Mouse (Mus musculus) CH12.LX (cell line): Measurements from ENCODE around the gene Zscan29.

Source experiments
- CTCF ChIP-seq, 2 experiments: IDR thresholded peaks in 1 of 2; conservative IDR thresholded peaks in 1 of 2; 2 replicates each; pipeline ENCODE4 v1.5.1; 2011 to 2012; ENCODE audit warnings: low read depth in 2 of 2, low read length in 2 of 2, improper control_type of control experiment in 1 of 2, inconsistent platforms in 1 of 2, mild to moderate bottlenecking in 1 of 2, moderate library complexity in 1 of 2
- ELF1 ChIP-seq: IDR thresholded peaks from 2 replicates; pipeline ENCODE4 v1.6.1; 2014; ENCODE audit warnings: low read depth, mild to moderate bottlenecking, inconsistent platforms, low read length, improper control_type of control experiment
- GABPA ChIP-seq: IDR thresholded peaks from 2 replicates; pipeline ENCODE4 v1.6.1; 2012; ENCODE audit warnings: low read depth, low read length, improper control_type of control experiment, inconsistent platforms; ENCODE audit not compliant: insufficient replicate concordance
- MAFK ChIP-seq: IDR thresholded peaks from 2 replicates; pipeline ENCODE4 v1.6.1; 2011; ENCODE audit warnings: low read length, improper control_type of control experiment; ENCODE audit not compliant: insufficient replicate concordance
- POLR2A ChIP-seq: IDR thresholded peaks from 2 replicates; pipeline ENCODE4 v1.6.1; 2011; ENCODE audit warnings: low read depth, mild to moderate bottlenecking, improper control_type of control experiment, low read length
- TBP ChIP-seq: conservative IDR thresholded peaks from 2 replicates; pipeline ENCODE4 v1.6.1; 2011; ENCODE audit warnings: low read depth, low read length, improper control_type of control experiment
- ZNF384 ChIP-seq: IDR thresholded peaks from 2 replicates; pipeline ENCODE4 v1.6.1; 2012; ENCODE audit warnings: low read depth, low read length, improper control_type of control experiment, inconsistent platforms

- no peak for TF ChIP-seq CTCF (conservative IDR thresholded peaks at IDR 0.05 in 1 of 2, IDR thresholded peaks at IDR 0.05 in 1 of 2; ENCODE audit: low read depth in 2 of 2, low read length in 2 of 2)
- TF ChIP-seq POLR2A, result no peak
- no peak for TF ChIP-seq MAFK
- no peak for TF ChIP-seq ELF1
- TF ChIP-seq TBP, result no peak
- TF ChIP-seq GABPA, result no peak
- no peak for TF ChIP-seq ZNF384
Measured at GRCm38 (mm10) chr2:121214491-121214890, 43.6 kb upstream of the Zscan29 start.
